Mouse (Mus musculus) limb, embryonic 12.5 days (tissue): ENCODE measurements around the gene 3830406C13Rik. TPM values are rescaled to one million over a fixed set of nuclear protein-coding genes. Genes with fewer than 3 reads are reported as not detected.
A peak's percentile ranks its signal among the peaks of the same experiment; 100 is the strongest.
"Not testable (repeated sequence)": the region's sequence is repeated elsewhere in the genome, so short reads cannot be mapped to it uniquely, and the experiment has no call there.

ENCODE experiments used
- ATAC-seq: fragments of 200-750 bp; cut with Nextera tagmentation; 2 replicates; pipeline ENCODE4 v1.8.0; 2017; ENCODE audit warnings: low read depth, moderate TSS enrichment; ENCODE audit not compliant: insufficient number of reproducible peaks, insufficient read depth, low FRiP score, low TSS enrichment
- H3K27ac ChIP-seq: fragments of 300-500 bp; sonication (generic); 2 replicates; pipeline ENCODE4 v1.5.1; 2016; ENCODE audit warnings: mild to moderate bottlenecking, moderate library complexity
- H3K27me3 ChIP-seq: fragments of 300-500 bp; sonication (generic); 2 replicates; pipeline ENCODE4 v1.6.1; 2016; ENCODE audit warnings: mild to moderate bottlenecking, moderate library complexity
- H3K36me3 ChIP-seq: fragments of 300-500 bp; sonication (generic); 2 replicates; pipeline ENCODE4 v1.6.1; 2016; ENCODE audit warnings: mild to moderate bottlenecking, moderate library complexity
- H3K4me1 ChIP-seq: fragments of 300-500 bp; sonication (generic); replicated peaks from 2 replicates; pipeline ENCODE4 v1.6.1; 2016
- H3K4me2 ChIP-seq: fragments of 300-500 bp; sonication (generic); 2 replicates; pipeline ENCODE4 v1.6.1; 2016; ENCODE audit warnings: mild to moderate bottlenecking, moderate library complexity
- H3K4me3 ChIP-seq: fragments of 300-500 bp; sonication (generic); replicated peaks from 2 replicates; pipeline ENCODE4 v1.5.1; 2016; ENCODE audit warnings: mild to moderate bottlenecking
- H3K9ac ChIP-seq: fragments of 300-500 bp; sonication (generic); replicated peaks from 2 replicates; pipeline ENCODE4 v1.6.1; 2016; ENCODE audit warnings: mild to moderate bottlenecking, moderate library complexity
- H3K9me3 ChIP-seq: fragments of 300-500 bp; sonication (generic); 2 replicates; pipeline ENCODE4 v1.6.1; 2016; ENCODE audit warnings: mild to moderate bottlenecking, moderate library complexity
- WGBS: fragments of 180-500 bp; shearing (Covaris S2); methylation state at CpG from one replicate; pipeline ENCODE4 v1.1.7; 2016; 5-methylcytosine and 5-hydroxymethylcytosine counted together
- polyA plus RNA-seq: library from polyadenylated mRNA; unstranded; fragments of >200 nt; fragmentation: Nextera tagmentation; extraction: Ambion mirVana; gene quantifications from 2 replicates; pipeline ENCODE4 v1.2.1, GENCODE M21; 2016

The 3830406C13Rik gene
- 33.9 and 36.3 TPM in 2 replicates for polyA plus RNA-seq

DNA sequence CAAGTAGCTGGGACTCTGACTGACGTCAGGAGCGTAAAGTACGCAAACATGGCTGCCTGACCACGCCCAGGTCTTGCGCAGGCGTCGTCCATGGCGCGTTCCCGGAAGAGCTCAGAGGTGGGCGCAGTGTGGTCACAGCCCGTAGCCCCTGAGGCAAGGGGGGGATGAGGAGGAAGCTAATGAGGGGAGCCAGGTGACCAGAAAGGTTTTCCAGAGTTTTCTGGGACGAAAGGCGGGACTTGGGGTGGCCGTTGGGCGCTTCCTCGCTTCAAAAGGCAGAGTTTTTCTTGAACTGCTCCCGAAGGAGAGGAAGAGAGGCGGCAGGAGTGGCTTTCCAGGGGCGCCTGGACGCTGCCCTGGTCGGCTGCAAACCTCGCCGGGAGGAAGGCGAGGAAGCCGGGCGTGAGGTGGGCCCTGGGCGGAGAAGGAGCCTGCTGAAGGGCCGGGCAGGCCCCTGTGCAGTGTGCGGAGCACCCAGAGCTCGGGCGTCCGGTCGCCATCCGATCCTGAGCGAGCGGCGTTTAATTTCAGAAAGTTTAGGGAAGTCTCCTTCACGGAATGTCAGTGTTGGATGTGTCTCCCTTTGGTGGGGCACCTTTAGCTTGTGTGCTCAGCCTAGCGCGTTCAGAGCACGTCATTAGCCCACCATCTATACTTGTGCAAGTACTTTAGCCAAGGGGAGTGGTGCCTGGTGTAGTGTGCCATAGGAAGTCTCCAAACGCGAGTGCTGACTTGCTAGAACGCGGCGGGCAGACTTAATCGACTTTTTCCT lies at the start of gene 3830406C13Rik:
Gene 3830406C13Rik, plus strand, starts transcription at position 33 of the 772 bp plus-strand sequence.
- Histone ChIP-seq H3K4me1 (no peaks in the 10 kb centered on the region), H3K4me3 (peak within 1 kb of the TSS; percentile 65), H3K27ac (peak within 1 kb of the TSS; percentile 95), H3K4me2 (peak within 1 kb of the TSS; percentile 71), H3K9ac (peak within 1 kb of the TSS; percentile 86), H3K27me3 (0 out of 2 replicates have a peak, but pooled peaks cover 2% of the 10 kb centered on the region), H3K36me3 (no peaks in the 10 kb centered on the region), H3K9me3 (no peaks in the 10 kb centered on the region)
- peak; percentile 97 for ATAC-seq
- WGBS, result under 1% methylated on average over 48 of the region's 48 CpGs

DNA sequence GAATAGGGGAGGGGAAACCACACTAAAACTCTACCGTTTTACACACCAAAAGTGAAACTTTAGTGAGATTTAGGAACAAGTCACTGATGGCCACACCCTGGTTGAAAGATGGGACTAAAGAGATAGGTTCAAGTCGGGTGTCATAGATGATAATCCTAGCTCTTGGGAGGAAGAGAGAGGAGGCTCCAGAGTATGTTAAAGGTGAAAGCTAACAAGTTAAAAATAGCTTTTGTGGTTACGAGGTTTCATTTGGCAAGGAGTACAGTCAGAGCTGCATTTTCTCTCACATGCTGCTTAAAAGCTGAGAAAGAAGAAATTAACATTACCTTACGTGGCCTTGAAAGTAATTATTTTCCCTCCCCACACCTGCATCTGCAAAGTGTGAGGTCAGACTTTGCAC lies 40.2 kb upstream of the 3830406C13Rik start:
- H3K4me1 ChIP-seq, result no peaks in the 10 kb centered on the region
- no peaks in the 10 kb centered on the region for H3K27me3 ChIP-seq
- no peaks in the 10 kb centered on the region for H3K9me3 ChIP-seq
- H3K27ac ChIP-seq, result no peak overlapping the region
- no peak overlapping the region for H3K4me3 ChIP-seq
- no peak overlapping the region for H3K9ac ChIP-seq
- peaks cover 11% of the 10 kb centered on the region; the same call in 1 of the 2 replicates for H3K36me3 ChIP-seq
- no peak overlapping the region for H3K4me2 ChIP-seq
- no peak for ATAC-seq
- WGBS, result 82% methylated on average over 4 of the region's 4 CpGs

DNA sequence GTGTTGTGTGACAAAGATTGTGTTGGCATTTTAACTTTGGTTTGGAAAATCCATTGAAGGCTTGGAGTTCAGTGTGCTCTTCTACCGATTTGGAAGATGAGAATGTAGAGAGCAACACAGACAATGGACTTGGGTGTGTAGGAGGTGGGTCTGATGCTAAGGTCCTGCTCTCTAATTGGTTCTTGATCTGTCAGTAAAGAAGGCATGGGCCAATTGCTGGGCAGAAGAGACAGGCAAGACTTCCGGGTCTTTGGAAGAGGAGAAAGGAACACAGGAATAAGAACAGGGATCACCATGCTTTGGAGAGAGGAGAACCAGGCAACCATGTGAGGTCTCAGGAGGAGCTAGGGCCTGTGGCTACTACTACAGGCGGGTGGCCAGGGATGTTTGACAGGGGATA lies 7.9 kb upstream of the 3830406C13Rik start:
- Histone ChIP-seq H3K27me3 (0 out of 2 replicates have a peak, but pooled peaks cover 2% of the 10 kb centered on the region), H3K4me3 (no peak overlapping the region), H3K9ac (no peak overlapping the region), H3K9me3 (no peaks in the 10 kb centered on the region), H3K4me1 (no peaks in the 10 kb centered on the region), H3K36me3 (no peaks in the 10 kb centered on the region), H3K4me2 (no peak overlapping the region), H3K27ac (no peak overlapping the region)
- no peak for ATAC-seq
- 67% methylated on average over 3 of the region's 3 CpGs for WGBS

DNA sequence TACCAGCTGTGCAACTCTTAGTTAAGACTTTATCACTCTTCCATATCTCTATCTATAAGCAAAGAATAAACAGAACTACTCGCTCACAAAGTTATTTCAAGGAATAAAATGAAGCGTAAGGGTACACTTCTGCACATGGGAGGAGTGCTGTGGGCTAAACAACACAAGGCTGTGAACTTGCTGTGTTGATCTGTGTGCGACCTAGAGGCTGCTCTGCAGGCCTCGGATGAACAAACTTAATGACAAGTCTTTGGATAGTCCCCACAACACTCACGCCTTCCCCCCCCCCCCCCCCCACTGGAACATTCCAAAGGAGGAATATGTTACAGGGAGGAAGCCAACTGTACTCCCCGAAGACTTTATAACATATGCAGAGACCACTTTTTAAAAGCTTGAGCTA lies 332 bp upstream of the 3830406C13Rik start, which contains the start of gene Gm49355:
Gene Gm49355, plus strand, starts transcription at position 336 of the 400 bp plus-strand sequence.
- peak within 1 kb of the TSS; percentile 71 for H3K4me2 ChIP-seq
- peak within 1 kb of the TSS; percentile 95 for H3K27ac ChIP-seq
- H3K4me1 ChIP-seq, result no peaks in the 10 kb centered on the region
- no peaks in the 10 kb centered on the region for H3K36me3 ChIP-seq
- no peaks in the 10 kb centered on the region for H3K9me3 ChIP-seq
- H3K9ac ChIP-seq, result peak within 1 kb of the TSS; percentile 86
- peak within 1 kb of the TSS; percentile 65 for H3K4me3 ChIP-seq
- 0 out of 2 replicates have a peak, but pooled peaks cover 2% of the 10 kb centered on the region for H3K27me3 ChIP-seq
- ATAC-seq, result 0 out of 2 replicates have a peak, but pooled peaks have one; percentile 11
- 77% methylated on average over 6 of the region's 6 CpGs for WGBS

DNA sequence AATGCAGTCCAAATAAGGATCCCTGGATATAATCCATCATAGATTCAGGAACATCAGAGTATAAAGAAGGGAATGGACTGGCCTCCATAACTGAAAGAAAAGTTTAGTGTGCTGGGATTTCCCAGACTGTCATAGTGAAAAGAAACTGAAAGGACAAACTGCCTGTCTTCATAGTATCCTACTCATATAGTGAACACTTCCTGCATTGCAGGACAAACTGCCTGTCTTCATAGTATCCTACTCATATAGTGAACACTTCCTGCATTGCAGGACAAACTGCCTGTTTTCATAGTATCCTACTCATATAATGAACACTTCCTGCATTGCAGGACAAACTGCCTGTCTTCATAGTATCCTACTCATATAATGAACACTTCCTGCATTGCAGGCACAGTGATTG lies 5.8 kb downstream of the 3830406C13Rik start:
- H3K27ac ChIP-seq, H3K9ac ChIP-seq, H3K9me3 ChIP-seq, H3K4me2 ChIP-seq, ATAC-seq, H3K27me3 ChIP-seq, H3K4me3 ChIP-seq, H3K4me1 ChIP-seq, H3K36me3 ChIP-seq: not testable (repeated sequence)

DNA sequence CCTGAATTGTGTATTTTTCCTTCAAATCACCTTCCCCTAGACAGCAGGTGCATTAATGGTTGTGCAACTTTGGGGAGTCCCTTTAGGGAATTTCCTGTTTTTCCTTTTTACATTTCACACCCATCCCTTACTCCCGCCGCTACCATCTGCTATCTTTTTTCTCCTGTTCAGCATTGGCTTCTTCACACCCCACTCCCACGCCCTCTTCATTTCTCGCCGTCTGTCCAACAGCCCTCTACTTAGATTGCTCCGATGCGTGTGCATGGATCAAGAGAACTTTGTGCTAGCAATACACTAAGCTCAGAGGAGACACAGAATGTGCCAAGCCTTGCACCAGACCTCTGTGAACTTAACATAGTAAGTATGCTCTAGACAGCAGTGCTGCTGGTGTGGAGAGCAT lies 12.4 kb downstream of the 3830406C13Rik start:
- no peaks in the 10 kb centered on the region for H3K9me3 ChIP-seq
- H3K36me3 ChIP-seq, result no peaks in the 10 kb centered on the region
- H3K27me3 ChIP-seq, result no peaks in the 10 kb centered on the region
- no peak for ATAC-seq
- H3K4me3 ChIP-seq, result no peak overlapping the region
- H3K4me2 ChIP-seq, result no peak overlapping the region
- 94% methylated on average over 7 of the region's 7 CpGs for WGBS
- no peak overlapping the region for H3K9ac ChIP-seq
- H3K27ac ChIP-seq, result no peak overlapping the region
- no peaks in the 10 kb centered on the region for H3K4me1 ChIP-seq

DNA sequence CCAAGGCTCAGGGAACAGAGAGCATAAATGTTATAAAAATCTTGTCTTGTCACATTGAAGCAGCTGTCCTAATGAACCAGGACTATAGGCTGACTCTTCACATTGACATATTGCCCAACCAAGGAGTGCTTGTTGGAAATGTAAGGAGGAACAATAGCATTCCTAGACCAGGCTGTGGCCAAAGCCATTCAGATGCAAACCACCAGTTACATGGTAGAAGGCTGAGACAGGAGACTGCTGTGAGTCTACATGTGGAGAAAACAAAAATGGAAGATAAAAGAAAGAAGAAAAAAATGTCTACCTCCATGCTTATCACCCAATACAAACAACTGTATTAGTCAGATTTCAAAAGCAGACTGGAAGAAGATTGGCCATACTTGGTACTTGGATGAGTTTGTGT lies 15.2 kb downstream of the 3830406C13Rik start:
- no peak overlapping the region for H3K27ac ChIP-seq
- ATAC-seq, result no peak

DNA sequence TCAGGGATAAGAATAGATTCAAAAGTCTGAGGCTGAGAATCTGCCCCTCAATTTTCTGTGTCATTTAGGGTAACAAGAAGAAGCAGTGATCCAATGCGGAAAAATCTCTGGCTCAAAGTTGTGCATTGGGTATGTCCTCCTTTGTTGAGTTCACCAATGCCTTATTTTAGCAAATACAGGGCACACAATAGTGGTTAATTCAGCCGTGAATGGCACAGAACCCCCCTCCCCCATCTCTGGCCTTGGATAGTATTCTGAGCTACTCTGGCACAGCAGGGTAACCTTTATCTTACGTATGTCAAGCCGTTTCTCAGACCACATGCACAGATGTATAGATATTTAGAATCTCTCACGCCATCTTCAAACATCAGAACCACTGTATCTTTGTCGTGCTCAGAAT lies 15.7 kb downstream of the 3830406C13Rik start:
- Histone ChIP-seq H3K4me1 (no peaks in the 10 kb centered on the region), H3K9ac (no peak overlapping the region), H3K4me2 (no peak overlapping the region), H3K27ac (no peak overlapping the region), H3K4me3 (no peak overlapping the region), H3K36me3 (no peaks in the 10 kb centered on the region), H3K27me3 (no peaks in the 10 kb centered on the region), H3K9me3 (no peaks in the 10 kb centered on the region)
- no peak for ATAC-seq
- 80% methylated on average over 6 of the region's 6 CpGs for WGBS

More for the DNA sequence above, 15.2 kb downstream of the 3830406C13Rik start:
- Histone ChIP-seq H3K4me3 (no peak overlapping the region), H3K9ac (no peak overlapping the region), H3K36me3 (no peaks in the 10 kb centered on the region), H3K27me3 (no peaks in the 10 kb centered on the region), H3K9me3 (no peaks in the 10 kb centered on the region), H3K4me1 (no peaks in the 10 kb centered on the region), H3K4me2 (no peak overlapping the region)

DNA sequence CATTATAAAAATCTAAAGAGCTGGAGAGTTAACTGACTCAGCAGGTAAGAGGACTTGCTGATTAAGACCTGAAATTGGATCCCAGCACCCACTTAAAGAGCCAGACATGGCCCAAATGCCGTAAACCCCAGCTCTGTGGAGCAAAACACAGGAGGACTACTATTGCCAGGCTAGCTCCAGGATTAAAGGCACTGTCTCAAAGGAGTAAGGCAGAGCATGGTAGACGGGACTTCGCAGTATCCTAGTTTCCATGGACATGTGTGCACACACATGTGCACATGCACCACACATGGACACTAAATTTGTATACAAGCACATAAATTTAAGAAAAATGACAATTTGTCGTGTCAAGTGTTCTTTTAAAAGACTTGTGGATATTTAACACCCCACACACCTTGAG lies 16.3 kb downstream of the 3830406C13Rik start:
- 64% methylated on average over 4 of the region's 4 CpGs for WGBS
- Histone ChIP-seq H3K4me1 (no peaks in the 10 kb centered on the region), H3K9ac (no peak overlapping the region), H3K27ac (no peak overlapping the region), H3K27me3 (no peaks in the 10 kb centered on the region), H3K36me3 (no peaks in the 10 kb centered on the region), H3K4me3 (no peak overlapping the region), H3K9me3 (no peaks in the 10 kb centered on the region), H3K4me2 (no peak overlapping the region)
- ATAC-seq, result no peak

DNA sequence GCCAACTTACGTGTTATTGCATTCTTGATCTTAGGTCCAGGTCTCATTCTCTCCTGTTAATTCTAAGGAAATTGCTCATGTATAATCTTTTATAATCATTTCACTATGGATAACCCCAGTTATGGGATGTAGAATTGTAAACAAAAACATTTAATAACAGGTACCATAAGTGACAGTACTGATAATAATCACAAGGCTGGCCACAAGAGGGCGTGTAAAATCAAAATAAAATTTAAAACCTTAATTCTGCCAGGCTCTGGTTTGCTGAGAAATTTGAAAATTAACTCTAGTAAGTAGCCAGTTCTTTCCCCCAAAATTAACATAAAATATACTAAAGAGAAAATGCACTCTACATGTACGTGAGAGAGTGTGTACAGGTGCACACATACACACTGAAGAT lies 16.7 kb downstream of the 3830406C13Rik start:
- no peak overlapping the region for H3K4me3 ChIP-seq
- H3K27me3 ChIP-seq, result no peaks in the 10 kb centered on the region
- no peak for ATAC-seq
- WGBS, result 68% methylated on average over 3 of the region's 3 CpGs
- no peak overlapping the region for H3K27ac ChIP-seq
- no peaks in the 10 kb centered on the region for H3K4me1 ChIP-seq
- H3K9me3 ChIP-seq, result no peaks in the 10 kb centered on the region
- no peak overlapping the region for H3K9ac ChIP-seq
- H3K36me3 ChIP-seq, result no peaks in the 10 kb centered on the region
- no peak overlapping the region for H3K4me2 ChIP-seq

DNA sequence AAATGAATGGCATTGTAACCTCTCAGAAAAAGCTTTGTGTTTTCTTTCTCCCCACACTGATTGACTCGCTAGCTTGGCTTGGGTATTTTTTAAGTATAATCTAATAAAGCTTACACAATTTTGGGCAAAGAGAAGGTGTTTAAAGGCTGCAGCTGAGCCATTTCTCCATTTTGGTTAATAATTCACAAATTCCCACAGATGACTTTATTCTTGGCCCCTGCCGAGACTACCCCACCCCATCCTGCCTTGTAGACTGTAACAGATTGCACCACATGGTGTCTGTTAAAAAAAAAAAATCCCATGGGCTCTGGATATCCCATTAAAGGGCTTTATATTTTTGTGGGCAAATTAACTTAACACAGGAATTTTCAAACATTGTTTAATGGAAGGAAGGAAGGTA lies 19.1 kb downstream of the 3830406C13Rik start:
- Histone ChIP-seq H3K27ac (no peak overlapping the region), H3K36me3 (no peaks in the 10 kb centered on the region), H3K4me1 (no peaks in the 10 kb centered on the region), H3K27me3 (no peaks in the 10 kb centered on the region), H3K9me3 (no peaks in the 10 kb centered on the region), H3K4me2 (no peak overlapping the region), H3K9ac (no peak overlapping the region), H3K4me3 (no peak overlapping the region)
- 69% methylated on average over 2 of the region's 2 CpGs for WGBS
- ATAC-seq, result no peak

DNA sequence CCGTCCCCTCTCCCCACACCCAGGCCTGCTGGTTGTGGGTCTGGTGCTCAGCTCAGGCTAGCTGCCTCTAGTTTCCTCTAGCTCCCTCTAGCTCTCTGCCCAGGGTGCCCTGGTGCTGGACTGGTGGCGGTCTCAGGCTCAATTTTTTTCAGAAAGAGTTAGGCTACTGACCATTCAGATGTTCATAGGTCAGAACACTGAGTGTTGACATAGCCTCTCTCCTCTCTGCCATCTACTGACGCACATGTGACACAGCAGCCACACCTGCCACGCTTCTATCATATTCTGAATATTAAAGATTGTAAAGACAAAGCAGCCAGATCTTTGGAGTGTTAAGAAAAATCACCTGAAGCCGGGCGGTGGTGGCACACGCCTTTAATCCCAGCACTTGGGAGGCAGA lies 49.6 kb downstream of the 3830406C13Rik start:
- no peak overlapping the region for H3K4me3 ChIP-seq
- H3K4me1 ChIP-seq, result no peaks in the 10 kb centered on the region
- H3K9me3 ChIP-seq, result no peaks in the 10 kb centered on the region
- peaks cover 59% of the 10 kb centered on the region for H3K27me3 ChIP-seq
- WGBS, result 88% methylated on average over 7 of the region's 7 CpGs
- no peak overlapping the region for H3K27ac ChIP-seq
- H3K36me3 ChIP-seq, result no peaks in the 10 kb centered on the region
- H3K9ac ChIP-seq, result no peak overlapping the region
- ATAC-seq, result no peak
- H3K4me2 ChIP-seq, result no peak overlapping the region
